ENCODE assay signal across 8 mouse cellular contexts in genomic region chr11:97309451-97309836, GRCm38 (mm10). TPM values are rescaled to one million over a fixed set of nuclear protein-coding genes. Genes with fewer than 3 reads are reported as not detected.
DNase-seq lines count a peak whose midpoint lies in the region; ATAC-seq and TF ChIP-seq lines count a peak whose summit lies in the region.

No protein-coding gene starts in this region.

- no peak for TF ChIP-seq POLR2A in kidney, adult 2 months (IDR thresholded peaks at IDR 0.05; ENCODE audit: low read depth, low read length)
- peak; percentile 50 for TF ChIP-seq POLR2A in myocyte (IDR thresholded peaks at IDR 0.05; ENCODE audit: insufficient read length, low read depth)

- ATAC-seq in liver, embryonic 13.5 days (ENCODE audit: low read depth), result peak; percentile 23; the same call in 1 of the 2 replicates

- H3K36me3 ChIP-seq in kidney, adult 2 months (ENCODE audit: control insufficient read depth, insufficient read depth, low read length), result no peaks in the 10 kb centered on the region
- no peaks in the 10 kb centered on the region for H3K36me3 ChIP-seq in liver, embryonic 13.5 days
- H3K36me3 ChIP-seq in myocyte (ENCODE audit: control insufficient read depth, insufficient read depth), result no peaks in the 10 kb centered on the region

- H3K27me3 ChIP-seq in kidney, adult 2 months (replicated peaks; ENCODE audit: control insufficient read depth, insufficient read depth, low read length), result no peaks in the 10 kb centered on the region
- peaks cover 31% of the 10 kb centered on the region for H3K27me3 ChIP-seq in liver, embryonic 13.5 days
- H3K27me3 ChIP-seq in myocyte (ENCODE audit: control insufficient read depth, insufficient read depth, insufficient read length), result no peaks in the 10 kb centered on the region

- peak overlapping the region; percentile 42 for H3ac ChIP-seq in myocyte (ENCODE audit: control insufficient read depth, insufficient read length)

- peak overlapping the region; percentile 33; the same call in 1 of the 2 replicates for H3K27ac ChIP-seq in kidney, adult 2 months (ENCODE audit: insufficient read depth, low read depth, low read length)
- no peak overlapping the region for H3K27ac ChIP-seq in liver, embryonic 13.5 days

- 5% methylated on average over 9 of the region's 9 CpGs for WGBS in kidney, adult 2 months
- WGBS in liver, embryonic 13.5 days (ENCODE audit: insufficient replicate concordance), result 1% methylated on average over 9 of the region's 9 CpGs

- H3K4me3 ChIP-seq in kidney, adult 2 months (ENCODE audit: insufficient read depth, low read depth, low read length), result peak overlapping the region; percentile 37
- peak overlapping the region; percentile 37 for H3K4me3 ChIP-seq in liver, embryonic 13.5 days (replicated peaks)
- H3K4me3 ChIP-seq in myocyte, result peak overlapping the region; percentile 28

- TF ChIP-seq CTCF in kidney, adult 2 months (conservative IDR thresholded peaks at IDR 0.05; ENCODE audit: insufficient read depth, insufficient read length, low read depth, low read length), result no peak

- peak overlapping the region; percentile 34; the same call in 1 of the 2 replicates for H3K9ac ChIP-seq in liver, embryonic 13.5 days

- H3K4me2 ChIP-seq in liver, embryonic 13.5 days, result peak overlapping the region; percentile 61
- H3K4me2 ChIP-seq in myocyte (ENCODE audit: low read depth), result peak overlapping the region; percentile 98

- no peaks in the 10 kb centered on the region for H3K9me3 ChIP-seq in liver, embryonic 13.5 days (replicated peaks)

- peak; percentile 40 for DNase-seq in CD4-positive helper T cell, adult 2 months (ENCODE audit: low read depth, low spot score)
- peak; percentile 8 for DNase-seq in T-cell, adult 2 months (ENCODE audit: low spot score)
- DNase-seq in embryo, embryonic 10.5 days (ENCODE audit: low spot score), result peak; percentile 58
- DNase-seq in heart, adult 8-10 months (ENCODE audit: low spot score), result peak; percentile 91
- DNase-seq in kidney, adult 2 months, result peak; percentile 73
- DNase-seq in liver, embryonic 13.5 days, result peak; percentile 24
- no peak for DNase-seq in yolk sac, embryonic 10.5 days (ENCODE audit: low spot score)

- peaks cover 3% of the 10 kb centered on the region; the same call in 1 of the 2 replicates for H3K4me1 ChIP-seq in kidney, adult 2 months (ENCODE audit: control insufficient read depth, insufficient read depth, low read length)
- H3K4me1 ChIP-seq in liver, embryonic 13.5 days (replicated peaks), result peaks cover 25% of the 10 kb centered on the region

- H3K79me2 ChIP-seq in myocyte (ENCODE audit: control insufficient read depth, insufficient read depth), result no peaks in the 10 kb centered on the region

TF ChIP-seq in myocyte, 11 proteins besides CTCF, POLR2A, EP300 and RAD21:
- TF ChIP-seq REST (IDR thresholded peaks at IDR 0.05; ENCODE audit: insufficient read depth, insufficient read length) (no peak), POLR2AphosphoS2 (IDR thresholded peaks at IDR 0.05; ENCODE audit: insufficient read length, low read depth) (peak; percentile 21), MYOD1 (IDR thresholded peaks at IDR 0.05; ENCODE audit: control insufficient read depth in 1 of 3, insufficient read length in 2 of 3, low read depth in 2 of 3) (peak in 2 of 3 experiments; percentile 63 to 80), E2F4 (IDR thresholded peaks at IDR 0.05; ENCODE audit: insufficient read depth) (no peak), MAX (IDR thresholded peaks at IDR 0.05; ENCODE audit: low read depth) (no peak), MYOG (IDR thresholded peaks at IDR 0.05; ENCODE audit: control insufficient read depth in 1 of 3, insufficient read depth in 1 of 3, insufficient read length in 2 of 3, low read depth in 2 of 3) (peak in 1 of 3 experiments; percentile 83)
TF ChIP-seq in myocyte: peak in this region for 3.

RNA-seq across cellular contexts. Expression of gene Mrpl45, which starts 6.1 kb away (rescaled TPM):
- total RNA-seq in heart, adult 8-10 months (2022), result 10 to 100 TPM; 49.9 to 64.7 (median 56.9) TPM
- polyA plus RNA-seq in kidney, adult 2 months (2012; rRNA removed), result 20.4 and 25.5 TPM in 2 replicates
- 33.4 and 39.8 TPM in 2 replicates for polyA plus RNA-seq in liver, embryonic 13.5 days (2015; fragmentation: Nextera tagmentation; extraction: Ambion mirVana)
- 36.3 TPM for polyA plus RNA-seq in myocyte (2012; fragmentation: generic; extraction: Trizol)

RNA-seq across cellular contexts. Expression of gene Npepps, which starts 29.0 kb away (rescaled TPM):
- 10 to 100 TPM; 78.1 to 82.3 (median 79.1) TPM for total RNA-seq in heart, adult 8-10 months (2022)
- 23.1 and 25.3 TPM in 2 replicates for polyA plus RNA-seq in kidney, adult 2 months (2012; rRNA removed)
- 19.1 and 22.0 TPM in 2 replicates for polyA plus RNA-seq in liver, embryonic 13.5 days (2015; fragmentation: Nextera tagmentation; extraction: Ambion mirVana)
- 45.6 TPM for polyA plus RNA-seq in myocyte (2012; fragmentation: generic; extraction: Trizol)

RNA-seq across cellular contexts. Expression of gene Gpr179, which starts 42.4 kb away (rescaled TPM):
- total RNA-seq in heart, adult 8-10 months (2022), result under 1 TPM in 3 of 4 experiments, not detected in 1; 0.06 to 0.12 (median 0.06) TPM
- polyA plus RNA-seq in kidney, adult 2 months (2012; rRNA removed), result 0.08 TPM in 2 replicates
- polyA plus RNA-seq in liver, embryonic 13.5 days (2015; fragmentation: Nextera tagmentation; extraction: Ambion mirVana), result 0.01 TPM in 1 of 2 replicates, not detected in the other
- 0.08 TPM for polyA plus RNA-seq in myocyte (2012; fragmentation: generic; extraction: Trizol)

RNA-seq across cellular contexts. Expression of gene Socs7, which starts 52.9 kb away (rescaled TPM):
- total RNA-seq in heart, adult 8-10 months (2022), result 10 to 100 TPM; 19.2 to 23.4 (median 20.0) TPM
- polyA plus RNA-seq in kidney, adult 2 months (2012; rRNA removed), result 12.9 and 13.5 TPM in 2 replicates
- polyA plus RNA-seq in liver, embryonic 13.5 days (2015; fragmentation: Nextera tagmentation; extraction: Ambion mirVana), result 1.0 and 1.1 TPM in 2 replicates
- polyA plus RNA-seq in myocyte (2012; fragmentation: generic; extraction: Trizol), result 19.8 TPM
